Mouse (Mus musculus) NIH3T3 (cell line): Measurements from ENCODE around the gene Olfr1226.
"Not testable (repeated sequence)": the region's sequence is repeated elsewhere in the genome, so short reads cannot be mapped to it uniquely, and the experiment has no call there.

Experiments
- DNase-seq: peaks from one replicate; pipeline ENCODE4 v3.0.0-alpha.2; 2012; ENCODE audit warnings: low read depth

Gene Olfr1226

GRCm38 (mm10) chr2:89199948-89200347 is at the start of gene Olfr1226:
Gene Olfr1226 (minus strand): TSS chr2:89200048.
- DNase-seq, result no peak

GRCm38 (mm10) chr2:89196325-89196982 is 3.4 kb downstream of the Olfr1226 start:
- no peak for DNase-seq

- DNase-seq, result no peak
These were observed 25.3 kb downstream of the Olfr1226 start, which contains the start of gene Olfr1225 for GRCm38 (mm10) chr2:89174569-89174968. Gene Olfr1225 (minus strand): TSS chr2:89174669.

- not testable (repeated sequence) for DNase-seq
These were observed 35.1 kb downstream of the Olfr1226 start for GRCm38 (mm10) chr2:89164711-89165110.

GRCm38 (mm10) chr2:89163991-89164390 is 35.9 kb downstream of the Olfr1226 start, which contains the start of gene Olfr1224-ps1:
Gene Olfr1224-ps1 (minus strand): TSS chr2:89164091.
- DNase-seq, result not testable (repeated sequence)

- no peak for DNase-seq
These were observed 48.4 kb downstream of the Olfr1226 start, which contains the start of gene Olfr1223 for GRCm38 (mm10) chr2:89151460-89151859. Gene Olfr1223 (minus strand): TSS chr2:89151560.
